Mouse (Mus musculus): ENCODE measurements around the gene Vmn2r21.
"Not testable (repeated sequence)": the region's sequence is repeated elsewhere in the genome, so short reads cannot be mapped to it uniquely, and the experiment has no call there.

The Vmn2r21 gene

DNA sequence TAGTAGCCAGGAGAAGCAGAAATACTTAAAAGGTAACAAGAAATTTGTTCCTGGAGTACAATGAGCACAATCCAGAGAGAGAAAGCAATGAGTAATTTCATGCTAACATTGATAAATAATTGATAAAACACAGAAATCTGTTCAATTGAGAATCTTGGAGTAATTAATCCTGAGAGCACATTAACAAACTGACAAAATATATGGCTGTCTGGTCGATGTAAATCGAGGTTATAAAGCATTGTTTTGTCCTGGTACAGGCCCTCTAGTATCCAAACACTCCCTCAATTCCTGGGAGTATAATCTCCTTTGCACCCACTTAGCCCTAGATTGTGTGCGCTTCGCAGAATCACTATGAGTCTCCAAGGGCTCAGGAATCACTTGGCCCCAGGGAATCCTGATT, at the start of gene Vmn2r21:
Gene Vmn2r21, minus strand, starts transcription at position 101 of the 400 bp plus-strand sequence.
- DNase-seq (ENCODE audit: low spot score), result not testable (repeated sequence)

DNA sequence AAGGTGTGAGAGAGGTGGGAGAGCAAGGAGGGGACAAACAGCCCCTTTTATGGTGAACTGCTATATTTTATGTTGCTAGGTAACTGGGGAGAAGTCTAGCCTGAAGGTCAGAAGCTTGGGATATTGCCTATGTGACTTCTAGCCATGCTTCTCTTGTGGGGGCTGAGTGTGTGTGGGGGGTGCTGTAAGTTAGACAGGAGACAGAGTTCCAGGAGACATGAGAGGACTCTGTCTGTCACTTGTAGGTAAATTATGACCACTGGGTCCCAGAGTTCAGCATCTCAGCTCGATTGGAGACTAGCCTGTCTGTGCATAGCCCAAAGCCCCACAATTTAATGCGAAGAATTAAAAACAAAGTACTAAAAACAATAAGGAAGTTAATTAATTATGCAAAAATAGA, 41.5 kb upstream of the Vmn2r21 start:
- DNase-seq (ENCODE audit: low spot score), result not testable (repeated sequence)

GRCm38 (mm10) chr6:123539755-123540154, 6.5 kb upstream of the Vmn2r21 start:
- DNase-seq (ENCODE audit: low spot score), result not testable (repeated sequence)

DNA sequence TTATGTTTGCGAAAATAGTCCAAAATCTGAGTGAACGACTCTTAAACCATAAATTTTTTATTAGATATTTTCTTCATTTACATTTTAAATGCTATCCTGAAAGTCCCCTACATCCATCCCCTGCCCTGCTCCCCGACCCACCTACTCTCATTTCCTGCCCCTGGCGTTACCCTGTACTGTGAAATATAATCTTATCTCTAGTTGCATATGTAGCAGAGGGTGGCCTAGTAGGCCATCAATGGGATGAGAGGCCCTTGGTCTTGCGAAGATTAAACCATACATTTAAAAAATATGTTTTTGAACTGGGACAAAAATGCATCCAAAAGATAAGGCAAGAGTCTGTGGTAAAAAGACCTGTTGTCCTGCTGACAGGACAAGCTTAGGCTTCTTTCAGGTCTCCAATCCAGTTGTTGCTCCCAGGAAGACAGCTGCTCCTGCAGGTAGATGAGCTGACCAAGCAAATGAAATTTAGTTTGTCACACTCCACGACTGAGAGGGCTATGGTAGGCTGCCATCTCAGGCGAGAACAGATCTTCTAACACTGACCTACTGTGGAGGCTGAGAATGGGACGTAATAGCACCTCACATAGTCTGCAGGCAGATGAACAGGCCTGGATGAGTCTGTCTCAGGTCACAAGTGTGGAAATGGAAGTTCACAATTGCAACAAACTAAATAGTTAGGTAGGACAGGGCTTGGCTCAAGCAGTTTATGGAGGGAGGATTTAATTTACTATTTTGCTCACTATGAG, 10.8 kb downstream of the Vmn2r21 start:
- DNase-seq (ENCODE audit: low spot score), result not testable (repeated sequence)

GRCm38 (mm10) chr6:123473045-123473444, 60.2 kb downstream of the Vmn2r21 start:
- DNase-seq (ENCODE audit: low spot score), result not testable (repeated sequence)

DNA sequence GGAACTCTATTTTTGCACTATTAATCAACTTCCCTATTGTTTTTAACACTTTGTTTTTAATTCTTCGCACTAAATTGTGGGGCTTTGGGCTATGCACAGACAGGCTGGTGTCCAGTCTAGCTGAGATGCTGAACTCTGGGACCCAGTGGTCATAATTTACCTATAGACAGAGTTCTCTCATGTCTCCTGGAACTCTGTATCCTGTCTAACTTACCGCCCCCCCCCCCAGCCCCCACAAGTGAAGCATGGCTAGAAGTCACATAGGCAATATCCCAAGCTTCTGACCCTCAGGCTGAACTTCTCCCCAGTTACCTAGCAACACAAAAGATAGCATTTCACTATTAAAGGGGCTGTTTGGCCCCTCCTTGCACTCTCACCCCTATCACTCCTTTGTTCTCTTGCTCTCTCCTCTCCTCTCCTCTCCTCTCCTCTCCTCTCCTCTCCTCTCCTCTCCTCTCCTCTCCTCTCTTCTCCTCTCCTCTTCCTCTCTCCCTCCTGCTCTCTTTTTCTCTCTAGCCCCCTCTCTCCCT, 60.7 kb downstream of the Vmn2r21 start:
- not testable (repeated sequence) for DNase-seq (ENCODE audit: low spot score)

DNA sequence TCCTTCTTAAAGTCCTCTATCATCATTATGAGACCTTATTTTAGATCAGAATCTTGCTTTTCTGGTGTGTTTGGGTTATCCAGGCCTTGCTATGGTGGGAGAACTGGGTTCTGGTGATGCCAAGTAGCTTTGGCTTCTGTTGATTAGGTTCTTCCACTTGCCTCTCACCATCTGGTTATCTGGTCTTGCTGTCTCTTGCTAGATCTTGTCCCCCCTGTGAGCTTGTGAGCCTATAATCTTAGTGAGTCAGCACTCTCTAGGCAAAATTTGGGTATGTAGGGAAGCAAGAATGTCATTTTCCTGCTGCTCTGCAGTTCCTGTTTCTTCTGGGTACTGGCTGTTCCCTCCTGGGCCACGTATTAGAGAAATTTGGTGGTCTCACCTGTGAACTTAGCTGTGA, 64.6 kb downstream of the Vmn2r21 start:
- DNase-seq (ENCODE audit: low spot score), result not testable (repeated sequence)

All from urinary bladder, postnatal 14 days (tissue).